Mouse (Mus musculus): Measurements from ENCODE around the gene Bend7. TPM values are rescaled to one million over a fixed set of nuclear protein-coding genes. Genes with fewer than 3 reads are reported as not detected.

Gene Bend7
- polyA plus RNA-seq, 1 experiment from 2014 or later, result 1.9 TPM

DNA sequence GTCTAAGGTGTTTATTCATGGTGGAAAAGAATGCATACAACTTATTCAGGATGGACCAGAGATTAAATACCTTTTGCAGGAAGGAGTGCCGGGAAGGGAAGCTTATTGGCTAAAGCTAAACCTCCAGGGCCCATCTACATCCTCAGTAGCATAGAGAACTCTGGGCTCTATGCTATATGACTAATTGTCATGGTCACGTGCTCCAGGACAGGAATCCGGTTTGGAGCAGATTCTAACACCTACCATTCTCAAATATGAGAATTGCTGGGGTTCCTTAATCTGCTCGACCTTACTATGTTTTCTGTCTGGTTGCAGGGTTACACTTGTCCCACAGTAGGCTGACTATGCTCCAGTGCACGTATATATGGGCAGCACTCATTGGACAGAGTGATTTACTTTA, 110.4 kb downstream of the Bend7 start:
- Histone ChIP-seq H3K36me3 (no peaks in the 10 kb centered on the region), H3K9ac (no peak overlapping the region), H3K4me3 (no peak overlapping the region), H3K27me3 (replicated peaks) (no peaks in the 10 kb centered on the region; the same call in 1 of the 2 replicates), H3K4me2 (no peak overlapping the region), H3K27ac (replicated peaks) (no peak overlapping the region), H3K4me1 (no peaks in the 10 kb centered on the region), H3K9me3 (no peaks in the 10 kb centered on the region)
- no peak for ATAC-seq (ENCODE audit: extremely low read depth, insufficient number of reproducible peaks, low FRiP score, low TSS enrichment)
- WGBS, result 65% methylated on average over 5 of the region's 5 CpGs

DNA sequence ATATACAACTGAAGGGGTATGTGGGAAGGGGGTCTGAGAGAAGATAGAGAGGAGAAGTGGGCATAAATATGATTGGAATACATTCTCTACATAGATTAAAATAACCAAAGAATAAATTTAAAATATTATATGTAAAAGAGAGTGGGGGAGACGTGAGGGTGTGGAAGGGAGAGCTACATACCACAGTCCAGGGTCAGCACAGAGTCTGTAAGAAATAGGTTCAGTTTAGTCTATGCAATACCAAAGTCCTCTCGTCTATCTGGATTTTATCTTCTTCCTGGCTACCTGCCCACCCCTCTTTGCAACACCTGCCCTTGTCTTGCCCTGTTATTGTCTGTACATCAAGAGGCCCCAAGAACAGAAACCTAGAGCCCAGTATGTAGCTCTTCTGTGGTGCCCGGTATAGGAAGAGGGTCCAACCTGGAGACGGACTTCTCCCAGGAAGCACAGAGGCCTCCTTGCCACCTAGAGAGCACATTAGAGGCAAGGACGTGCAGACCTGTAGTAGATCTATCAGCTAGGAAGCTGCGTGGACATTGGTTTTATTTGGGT, 110.9 kb downstream of the Bend7 start:
- ATAC-seq (ENCODE audit: extremely low read depth, insufficient number of reproducible peaks, low FRiP score, low TSS enrichment), result no peak
- Histone ChIP-seq H3K27me3 (replicated peaks) (no peaks in the 10 kb centered on the region; the same call in 1 of the 2 replicates), H3K9me3 (no peaks in the 10 kb centered on the region), H3K27ac (replicated peaks) (no peak overlapping the region), H3K9ac (no peak overlapping the region), H3K4me2 (no peak overlapping the region), H3K36me3 (no peaks in the 10 kb centered on the region), H3K4me3 (no peak overlapping the region), H3K4me1 (no peaks in the 10 kb centered on the region)
- 77% methylated on average over 6 of the region's 6 CpGs for WGBS

GRCm38 (mm10) chr2:4829007-4829406, 111.4 kb downstream of the Bend7 start:
- Histone ChIP-seq H3K27me3 (replicated peaks) (no peaks in the 10 kb centered on the region; the same call in 1 of the 2 replicates), H3K4me3 (no peak overlapping the region), H3K4me1 (no peaks in the 10 kb centered on the region), H3K27ac (replicated peaks) (no peak overlapping the region), H3K36me3 (no peaks in the 10 kb centered on the region), H3K4me2 (no peak overlapping the region), H3K9me3 (no peaks in the 10 kb centered on the region), H3K9ac (no peak overlapping the region)
- ATAC-seq (ENCODE audit: extremely low read depth, insufficient number of reproducible peaks, low FRiP score, low TSS enrichment), result no peak
- WGBS, result 79% methylated on average over 4 of the region's 4 CpGs

- no peak overlapping the region for H3K27ac ChIP-seq (replicated peaks)
- WGBS, result 74% methylated on average over 6 of the region's 6 CpGs
- no peak for ATAC-seq (ENCODE audit: extremely low read depth, insufficient number of reproducible peaks, low FRiP score, low TSS enrichment)
These were observed 111.9 kb downstream of the Bend7 start for GRCm38 (mm10) chr2:4829489-4830065.

GRCm38 (mm10) chr2:4831493-4831892, 113.9 kb downstream of the Bend7 start:
- H3K4me3 ChIP-seq, result no peak overlapping the region
- WGBS, result 58% methylated on average over 4 of the region's 4 CpGs
- H3K4me2 ChIP-seq, result no peak overlapping the region
- no peak overlapping the region for H3K9ac ChIP-seq
- no peak overlapping the region for H3K27ac ChIP-seq (replicated peaks)
- H3K36me3 ChIP-seq, result no peaks in the 10 kb centered on the region
- peaks cover 3% of the 10 kb centered on the region; the same call in 1 of the 2 replicates for H3K27me3 ChIP-seq (replicated peaks)
- no peak for ATAC-seq (ENCODE audit: extremely low read depth, insufficient number of reproducible peaks, low FRiP score, low TSS enrichment)
- no peaks in the 10 kb centered on the region for H3K4me1 ChIP-seq
- H3K9me3 ChIP-seq, result no peaks in the 10 kb centered on the region

More at GRCm38 (mm10) chr2:4829489-4830065, 111.9 kb downstream of the Bend7 start:
- no peaks in the 10 kb centered on the region for H3K36me3 ChIP-seq
- H3K9me3 ChIP-seq, result no peaks in the 10 kb centered on the region
- H3K4me3 ChIP-seq, result no peak overlapping the region
- H3K27me3 ChIP-seq (replicated peaks), result peaks cover 3% of the 10 kb centered on the region
- no peak overlapping the region for H3K4me2 ChIP-seq
- no peak overlapping the region for H3K9ac ChIP-seq
- H3K4me1 ChIP-seq, result no peaks in the 10 kb centered on the region

DNA sequence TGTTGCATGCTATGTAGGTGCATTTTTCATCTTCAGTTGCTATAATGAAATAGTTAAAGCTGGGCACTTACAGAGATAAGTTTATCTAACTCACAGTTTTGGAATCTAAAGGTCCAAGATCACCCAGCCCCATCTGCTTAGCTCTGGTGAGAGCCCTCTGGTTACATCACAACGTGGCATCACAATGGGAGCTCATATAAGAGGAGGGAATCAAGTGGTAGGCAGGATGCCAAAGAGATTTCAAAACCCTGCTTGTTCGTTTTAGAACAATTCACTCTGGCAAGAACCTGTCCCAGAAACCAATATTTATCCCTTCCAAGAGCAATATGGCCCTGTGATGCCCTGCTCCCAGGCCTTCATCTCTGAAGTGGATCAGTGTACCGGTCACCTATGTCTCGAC, 114.5 kb downstream of the Bend7 start:
- 65% methylated on average over 4 of the region's 4 CpGs for WGBS
- ATAC-seq (ENCODE audit: extremely low read depth, insufficient number of reproducible peaks, low FRiP score, low TSS enrichment), result no peak

GRCm38 (mm10) chr2:4849449-4849848, 131.8 kb downstream of the Bend7 start:
- no peak overlapping the region for H3K4me2 ChIP-seq
- no peak overlapping the region for H3K9ac ChIP-seq
- ATAC-seq (ENCODE audit: extremely low read depth, insufficient number of reproducible peaks, low FRiP score, low TSS enrichment), result no peak
- H3K27ac ChIP-seq (replicated peaks), result no peak overlapping the region
- no peaks in the 10 kb centered on the region for H3K27me3 ChIP-seq (replicated peaks)
- H3K9me3 ChIP-seq, result no peaks in the 10 kb centered on the region
- no peaks in the 10 kb centered on the region for H3K36me3 ChIP-seq
- H3K4me1 ChIP-seq, result no peaks in the 10 kb centered on the region
- 75% methylated on average over 2 of the region's 2 CpGs for WGBS
- H3K4me3 ChIP-seq, result no peak overlapping the region

More for the DNA sequence above, 114.5 kb downstream of the Bend7 start:
- Histone ChIP-seq H3K4me1 (no peaks in the 10 kb centered on the region), H3K4me3 (no peak overlapping the region), H3K36me3 (no peaks in the 10 kb centered on the region), H3K4me2 (no peak overlapping the region), H3K27me3 (replicated peaks) (peaks cover 3% of the 10 kb centered on the region; the same call in 1 of the 2 replicates), H3K27ac (replicated peaks) (no peak overlapping the region), H3K9me3 (no peaks in the 10 kb centered on the region), H3K9ac (no peak overlapping the region)

Other genes starting within 250 kb of the Bend7 start
- 26.2 and 27.9 TPM in 2 replicates for gene Prpf18, start 65.7 kb upstream of the Bend7 start, polyA plus RNA-seq (2015; fragmentation: Nextera tagmentation; extraction: Ambion mirVana)
- gene Sephs1, start 163.7 kb downstream of the Bend7 start, polyA plus RNA-seq (2015; fragmentation: Nextera tagmentation; extraction: Ambion mirVana), result 44.2 and 45.3 TPM in 2 replicates
- gene Phyh, start 201.2 kb downstream of the Bend7 start, polyA plus RNA-seq (2015; fragmentation: Nextera tagmentation; extraction: Ambion mirVana), result 134 and 148 TPM in 2 replicates